Mouse (Mus musculus): ENCODE results near the gene Fam227b. TPM values are rescaled to one million over a fixed set of nuclear protein-coding genes. Genes with fewer than 3 reads are reported as not detected.

The Fam227b gene
- polyA plus RNA-seq, 1 experiment, result not detected

- DNase-seq, result no peak
- TF ChIP-seq POLR2A (IDR thresholded peaks at IDR 0.05; ENCODE audit: low read depth, low read length) (no peak), CTCF (conservative IDR thresholded peaks at IDR 0.05; ENCODE audit: insufficient read depth, insufficient read length, low read depth, low read length) (no peak)
- Histone ChIP-seq H3K4me1 (ENCODE audit: control insufficient read depth, insufficient read depth, low read length) (no peaks in the 10 kb centered on the region), H3K4me3 (ENCODE audit: insufficient read depth, low read depth, low read length) (no peak overlapping the region), H3K27me3 (replicated peaks; ENCODE audit: control insufficient read depth, insufficient read depth, low read length) (no peaks in the 10 kb centered on the region), H3K27ac (ENCODE audit: insufficient read depth, low read depth, low read length) (no peak overlapping the region), H3K36me3 (ENCODE audit: control insufficient read depth, insufficient read depth, low read length) (no peaks in the 10 kb centered on the region)
- 93% methylated on average over 6 of the region's 6 CpGs for WGBS
Observed at GRCm38 (mm10) chr2:126041237-126041636, 110.6 kb downstream of the Fam227b start.

GRCm38 (mm10) chr2:126040651-126041050 lies 111.2 kb downstream of the Fam227b start:
- WGBS, result 85% methylated on average over 2 of the region's 2 CpGs
- no peaks in the 10 kb centered on the region for H3K4me1 ChIP-seq (ENCODE audit: control insufficient read depth, insufficient read depth, low read length)

GRCm38 (mm10) chr2:126039414-126039891 lies 112.4 kb downstream of the Fam227b start:
- Histone ChIP-seq H3K27ac (ENCODE audit: insufficient read depth, low read depth, low read length) (no peak overlapping the region), H3K4me3 (ENCODE audit: insufficient read depth, low read depth, low read length) (no peak overlapping the region), H3K36me3 (ENCODE audit: control insufficient read depth, insufficient read depth, low read length) (no peaks in the 10 kb centered on the region), H3K4me1 (ENCODE audit: control insufficient read depth, insufficient read depth, low read length) (no peaks in the 10 kb centered on the region), H3K27me3 (replicated peaks; ENCODE audit: control insufficient read depth, insufficient read depth, low read length) (no peaks in the 10 kb centered on the region)
- TF ChIP-seq POLR2A (IDR thresholded peaks at IDR 0.05; ENCODE audit: low read depth, low read length) (no peak), CTCF (conservative IDR thresholded peaks at IDR 0.05; ENCODE audit: insufficient read depth, insufficient read length, low read depth, low read length) (no peak)
- WGBS, result 79% methylated on average over 4 of the region's 4 CpGs
- no peak for DNase-seq

More at GRCm38 (mm10) chr2:126040651-126041050, 111.2 kb downstream of the Fam227b start:
- H3K27ac ChIP-seq (ENCODE audit: insufficient read depth, low read depth, low read length), result no peak overlapping the region
- no peak for DNase-seq
- TF ChIP-seq CTCF (conservative IDR thresholded peaks at IDR 0.05; ENCODE audit: insufficient read depth, insufficient read length, low read depth, low read length) (no peak), POLR2A (IDR thresholded peaks at IDR 0.05; ENCODE audit: low read depth, low read length) (no peak)
- no peaks in the 10 kb centered on the region for H3K36me3 ChIP-seq (ENCODE audit: control insufficient read depth, insufficient read depth, low read length)
- H3K4me3 ChIP-seq (ENCODE audit: insufficient read depth, low read depth, low read length), result no peak overlapping the region
- H3K27me3 ChIP-seq (replicated peaks; ENCODE audit: control insufficient read depth, insufficient read depth, low read length), result no peaks in the 10 kb centered on the region

GRCm38 (mm10) chr2:126038221-126039000 lies 113.4 kb downstream of the Fam227b start:
- Histone ChIP-seq H3K27me3 (replicated peaks; ENCODE audit: control insufficient read depth, insufficient read depth, low read length) (no peaks in the 10 kb centered on the region), H3K4me1 (ENCODE audit: control insufficient read depth, insufficient read depth, low read length) (no peaks in the 10 kb centered on the region), H3K36me3 (ENCODE audit: control insufficient read depth, insufficient read depth, low read length) (no peaks in the 10 kb centered on the region), H3K4me3 (ENCODE audit: insufficient read depth, low read depth, low read length) (no peak overlapping the region), H3K27ac (ENCODE audit: insufficient read depth, low read depth, low read length) (no peak overlapping the region)
- DNase-seq, result no peak
- 80% methylated on average over 7 of the region's 7 CpGs for WGBS
- no peak for TF ChIP-seq POLR2A (IDR thresholded peaks at IDR 0.05; ENCODE audit: low read depth, low read length)
- TF ChIP-seq CTCF (conservative IDR thresholded peaks at IDR 0.05; ENCODE audit: insufficient read depth, insufficient read length, low read depth, low read length), result no peak

GRCm38 (mm10) chr2:126036121-126036520 lies 115.7 kb downstream of the Fam227b start:
- Histone ChIP-seq H3K4me3 (ENCODE audit: insufficient read depth, low read depth, low read length) (no peak overlapping the region), H3K4me1 (ENCODE audit: control insufficient read depth, insufficient read depth, low read length) (no peaks in the 10 kb centered on the region), H3K27me3 (replicated peaks; ENCODE audit: control insufficient read depth, insufficient read depth, low read length) (no peaks in the 10 kb centered on the region), H3K36me3 (ENCODE audit: control insufficient read depth, insufficient read depth, low read length) (no peaks in the 10 kb centered on the region), H3K27ac (ENCODE audit: insufficient read depth, low read depth, low read length) (no peak overlapping the region)
- DNase-seq, result no peak
- TF ChIP-seq CTCF (conservative IDR thresholded peaks at IDR 0.05; ENCODE audit: insufficient read depth, insufficient read length, low read depth, low read length), result no peak
- TF ChIP-seq POLR2A (IDR thresholded peaks at IDR 0.05; ENCODE audit: low read depth, low read length), result no peak
- 89% methylated on average over 4 of the region's 4 CpGs for WGBS

- 79% methylated on average over 15 of the region's 15 CpGs for WGBS
- H3K4me3 ChIP-seq (ENCODE audit: insufficient read depth, low read depth, low read length), result no peak overlapping the region
- H3K4me1 ChIP-seq (ENCODE audit: control insufficient read depth, insufficient read depth, low read length), result no peaks in the 10 kb centered on the region
- H3K27me3 ChIP-seq (replicated peaks; ENCODE audit: control insufficient read depth, insufficient read depth, low read length), result no peaks in the 10 kb centered on the region
- H3K36me3 ChIP-seq (ENCODE audit: control insufficient read depth, insufficient read depth, low read length), result no peaks in the 10 kb centered on the region
- DNase-seq, result no peak
- TF ChIP-seq CTCF (conservative IDR thresholded peaks at IDR 0.05; ENCODE audit: insufficient read depth, insufficient read length, low read depth, low read length) (no peak), POLR2A (IDR thresholded peaks at IDR 0.05; ENCODE audit: low read depth, low read length) (no peak)
- no peak overlapping the region for H3K27ac ChIP-seq (ENCODE audit: insufficient read depth, low read depth, low read length)
Observed at GRCm38 (mm10) chr2:126035013-126035770, 116.6 kb downstream of the Fam227b start.

Measured in kidney, adult 2 months (tissue).